Mouse (Mus musculus): ENCODE measurements around the gene Ero1l.

Ero1l gene

GRCm38 (mm10) chr14:45305852-45306251 lies 12.7 kb downstream of the Ero1l start:
- in situ Hi-C loops (cut with MboI, MseI) = no loop called here

GRCm38 (mm10) chr14:45304389-45304788 lies 14.2 kb downstream of the Ero1l start:
- in situ Hi-C loops (cut with MboI, MseI) = no loop called here

- in situ Hi-C loops (cut with MboI, MseI) = no loop called here
Observed at GRCm38 (mm10) chr14:45303939-45304338, 14.6 kb downstream of the Ero1l start.

- in situ Hi-C loops (cut with MboI, MseI) = no loop called here
Observed at GRCm38 (mm10) chr14:45291608-45292007, 27.0 kb downstream of the Ero1l start.

- in situ Hi-C loops (cut with MboI, MseI) = no loop called here
Observed at GRCm38 (mm10) chr14:45282066-45282465, 36.5 kb downstream of the Ero1l start.

GRCm38 (mm10) chr14:45275816-45276215 lies 42.8 kb downstream of the Ero1l start:
- in situ Hi-C loops (cut with MboI, MseI) = no loop called here

GRCm38 (mm10) chr14:45263831-45264592 lies 54.6 kb downstream of the Ero1l start:
- in situ Hi-C loops (cut with MboI, MseI) = no loop called here

GRCm38 (mm10) chr14:45251548-45252076 lies 67.0 kb downstream of the Ero1l start:
- in situ Hi-C loops (cut with MboI, MseI) = no loop called here

- in situ Hi-C loops (cut with MboI, MseI) = no loop called here
Observed at GRCm38 (mm10) chr14:45241613-45242012, 77.0 kb downstream of the Ero1l start.

GRCm38 (mm10) chr14:45239042-45239441 lies 79.5 kb downstream of the Ero1l start:
- in situ Hi-C loops (cut with MboI, MseI) = no loop called here

All from T-helper 1 cell (primary cell).